In the genomic region with DNA sequence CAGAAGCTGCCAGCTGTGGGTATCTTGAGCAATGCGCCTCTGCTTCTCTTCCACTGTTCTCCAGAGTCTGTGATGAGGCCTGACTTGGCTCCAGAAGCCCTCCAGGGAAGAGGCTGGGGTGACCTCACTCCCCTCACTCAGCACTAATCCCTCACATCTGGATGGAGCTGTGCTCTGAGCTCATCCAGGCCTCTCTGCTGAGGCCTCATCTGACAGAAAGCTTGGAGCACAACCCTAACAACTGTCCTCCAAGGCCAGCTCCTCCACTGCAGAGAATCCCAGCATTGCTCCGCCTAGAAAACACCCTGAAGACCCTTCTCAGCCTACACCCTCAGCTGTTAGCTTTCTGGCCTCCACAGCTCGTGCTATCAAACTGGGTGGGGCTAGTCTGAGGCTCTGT, we compare ENCODE assay signal across 19 mouse cellular contexts. TPM values are rescaled to one million over a fixed set of nuclear protein-coding genes. Genes with fewer than 3 reads are reported as not detected.
DNase-seq lines count a peak whose midpoint lies in the region; ATAC-seq and TF ChIP-seq lines count a peak whose summit lies in the region.
"Not testable (repeated sequence)": the region's sequence is repeated elsewhere in the genome, so short reads cannot be mapped to it uniquely, and the experiment has no call there.
"Had no signal": no experiment of that assay in that cellular context is flagged by ENCODE, and none has a peak within 500 bp of the region (broad histone marks: within the 10 kb centered on the region; RNA-seq: fewer than 3 reads in every experiment).

No protein-coding gene starts in this region.

- H3K36me3 ChIP-seq in heart, embryonic 15.5 days; intestine, embryonic 15.5 days; limb, embryonic 14.5 days (ENCODE audit: control insufficient read depth, insufficient read depth, low read length); lung, embryonic 16.5 days (ENCODE audit: control insufficient read depth, insufficient read depth, low read length); stomach, embryonic 14.5 days (ENCODE audit: control insufficient read depth, insufficient read depth, low read length); stomach, postnatal 0 days (ENCODE audit: control insufficient read depth, insufficient read depth, low read length): not testable (repeated sequence)

- peak; percentile 55; the same call in 1 of the 2 replicates for ATAC-seq in heart, embryonic 15.5 days (replicated peaks; ENCODE audit: insufficient number of reproducible peaks, insufficient read depth, low FRiP score, low read depth)
- peak; percentile 47 for ATAC-seq in intestine, embryonic 15.5 days
- ATAC-seq in limb, embryonic 14.5 days (ENCODE audit: low FRiP score, low read depth) = peak; percentile 84
- peak; percentile 60 for ATAC-seq in lung, embryonic 16.5 days (ENCODE audit: low read depth)
- peak; percentile 83; the same call in 1 of the 2 replicates for ATAC-seq in stomach, embryonic 14.5 days (ENCODE audit: insufficient number of reproducible peaks, insufficient read depth, low FRiP score, low read depth)
- ATAC-seq in stomach, postnatal 0 days (ENCODE audit: low FRiP score, low TSS enrichment) = peak; percentile 79

- DNase-seq in limb, embryonic 14.5 days (ENCODE audit: low spot score); stomach, postnatal 0 days (ENCODE audit: low spot score): not testable (repeated sequence)

- not testable (repeated sequence) for H3K4me3 ChIP-seq in heart, embryonic 15.5 days; intestine, embryonic 15.5 days (replicated peaks); limb, embryonic 14.5 days (replicated peaks; ENCODE audit: low read length); lung, embryonic 16.5 days (ENCODE audit: low read length); stomach, embryonic 14.5 days (ENCODE audit: low read depth, low read length); stomach, postnatal 0 days (ENCODE audit: low read depth, low read length)

- H3K9ac ChIP-seq in heart, embryonic 15.5 days; intestine, embryonic 15.5 days; limb, embryonic 14.5 days (ENCODE audit: low read depth, low read length, severe bottlenecking); lung, embryonic 16.5 days (ENCODE audit: low read length); stomach, embryonic 14.5 days (replicated peaks; ENCODE audit: low read depth, low read length); stomach, postnatal 0 days (ENCODE audit: low read length): not testable (repeated sequence)

- not testable (repeated sequence) for TF ChIP-seq EP300 in stomach, postnatal 0 days (optimal IDR thresholded peaks at IDR 0.05)

- H3K4me2 ChIP-seq in heart, embryonic 15.5 days; intestine, embryonic 15.5 days (replicated peaks); limb, embryonic 14.5 days (replicated peaks; ENCODE audit: low read depth, low read length, severe bottlenecking); lung, embryonic 16.5 days (ENCODE audit: low read depth, low read length); stomach, embryonic 14.5 days (replicated peaks; ENCODE audit: low read depth, low read length); stomach, postnatal 0 days (replicated peaks; ENCODE audit: low read depth): not testable (repeated sequence)

- WGBS in heart, embryonic 15.5 days = no CpG with 5 or more reads among the region's 3 CpGs
- no CpG with 5 or more reads among the region's 3 CpGs for WGBS in intestine, embryonic 15.5 days
- WGBS in limb, embryonic 14.5 days = no CpG with 5 or more reads among the region's 3 CpGs
- no CpG with 5 or more reads among the region's 3 CpGs for WGBS in lung, embryonic 16.5 days
- no CpG with 5 or more reads among the region's 3 CpGs for WGBS in stomach, embryonic 14.5 days
- WGBS in stomach, postnatal 0 days = no CpG with 5 or more reads among the region's 3 CpGs

- TF ChIP-seq POLR2A in limb, embryonic 14.5 days (IDR thresholded peaks at IDR 0.05; ENCODE audit: borderline replicate concordance, extremely low read depth, insufficient read depth, insufficient read length) = not testable (repeated sequence)

- not testable (repeated sequence) for TF ChIP-seq CTCF in stomach, postnatal 0 days (IDR thresholded peaks at IDR 0.05; ENCODE audit: low read depth)

- H3K4me1 ChIP-seq in heart, embryonic 15.5 days (replicated peaks); intestine, embryonic 15.5 days (replicated peaks); limb, embryonic 14.5 days (ENCODE audit: control insufficient read depth, insufficient read depth, low read length); lung, embryonic 16.5 days (replicated peaks; ENCODE audit: control insufficient read depth, insufficient read depth, low read length); stomach, embryonic 14.5 days (ENCODE audit: control insufficient read depth, insufficient read depth, low read length); stomach, postnatal 0 days (replicated peaks; ENCODE audit: control insufficient read depth, insufficient read depth): not testable (repeated sequence)

- not testable (repeated sequence) for H3K9me3 ChIP-seq in heart, embryonic 15.5 days (replicated peaks); intestine, embryonic 15.5 days; limb, embryonic 14.5 days (ENCODE audit: control insufficient read depth, low read length); lung, embryonic 16.5 days (ENCODE audit: control insufficient read depth, low read length); stomach, embryonic 14.5 days (ENCODE audit: control insufficient read depth, low read depth, low read length); stomach, postnatal 0 days (ENCODE audit: control insufficient read depth, low read length)

- not testable (repeated sequence) for H3K27me3 ChIP-seq in heart, embryonic 15.5 days; intestine, embryonic 15.5 days (replicated peaks); limb, embryonic 14.5 days (ENCODE audit: control insufficient read depth, insufficient read depth, low read length); lung, embryonic 16.5 days (ENCODE audit: control insufficient read depth, insufficient read depth, low read depth, low read length); stomach, embryonic 14.5 days (ENCODE audit: control insufficient read depth, insufficient read depth, low read length); stomach, postnatal 0 days (ENCODE audit: control insufficient read depth, insufficient read depth, low read length)

- H3K27ac ChIP-seq in heart, embryonic 15.5 days; intestine, embryonic 15.5 days; limb, embryonic 14.5 days (replicated peaks; ENCODE audit: low read depth, low read length); lung, embryonic 16.5 days (ENCODE audit: low read length); stomach, embryonic 14.5 days (ENCODE audit: low read length); stomach, postnatal 0 days (replicated peaks): not testable (repeated sequence)

RNA-seq across cellular contexts. Expression of a gene that starts 8.1 kb away (rescaled TPM):
- polyA plus RNA-seq in heart, embryonic 15.5 days (2015; fragmentation: Nextera tagmentation; extraction: Ambion mirVana) = 17.0 and 23.9 TPM in 2 replicates
- polyA plus RNA-seq in intestine, embryonic 15.5 days (2015; fragmentation: Nextera tagmentation; extraction: Ambion mirVana) = 22.4 and 24.3 TPM in 2 replicates
- 26.5 and 29.0 TPM in 2 replicates for polyA plus RNA-seq in limb, embryonic 14.5 days (2012; rRNA removed)
- polyA plus RNA-seq in limb, embryonic 14.5 days (2014; fragmentation: Nextera tagmentation; extraction: Ambion mirVana) = 42.6 and 49.9 TPM in 2 replicates
- 101 and 114 TPM in 2 replicates for polyA plus RNA-seq in lung, embryonic 16.5 days (2015; fragmentation: Nextera tagmentation; extraction: Ambion mirVana)
- 36.3 and 40.2 TPM in 2 replicates for polyA plus RNA-seq in stomach, embryonic 14.5 days (2014; fragmentation: Nextera tagmentation; extraction: Ambion mirVana)
- 77.5 and 113 TPM in 2 replicates for polyA plus RNA-seq in stomach, postnatal 0 days (2015; fragmentation: Nextera tagmentation; extraction: Ambion mirVana)
- polyA plus RNA-seq: G1E, Patski had no signal

RNA-seq across cellular contexts. Expression of a gene that starts 32.8 kb away (rescaled TPM):
- 15.8 and 21.7 TPM in 2 replicates for polyA plus RNA-seq in heart, embryonic 15.5 days (2015; fragmentation: Nextera tagmentation; extraction: Ambion mirVana)
- 47.1 and 59.1 TPM in 2 replicates for polyA plus RNA-seq in intestine, embryonic 15.5 days (2015; fragmentation: Nextera tagmentation; extraction: Ambion mirVana)
- polyA plus RNA-seq in limb, embryonic 14.5 days (2012; rRNA removed) = 6.0 and 8.4 TPM in 2 replicates
- polyA plus RNA-seq in limb, embryonic 14.5 days (2014; fragmentation: Nextera tagmentation; extraction: Ambion mirVana) = 47.7 and 56.8 TPM in 2 replicates
- polyA plus RNA-seq in lung, embryonic 16.5 days (2015; fragmentation: Nextera tagmentation; extraction: Ambion mirVana) = 48.8 and 50.5 TPM in 2 replicates
- 46.0 and 70.5 TPM in 2 replicates for polyA plus RNA-seq in stomach, embryonic 14.5 days (2014; fragmentation: Nextera tagmentation; extraction: Ambion mirVana)
- 94.4 and 103 TPM in 2 replicates for polyA plus RNA-seq in stomach, postnatal 0 days (2015; fragmentation: Nextera tagmentation; extraction: Ambion mirVana)

RNA-seq across cellular contexts. Expression of a gene that starts 47.0 kb away (rescaled TPM):
- polyA plus RNA-seq in heart, embryonic 15.5 days (2015; fragmentation: Nextera tagmentation; extraction: Ambion mirVana) = not detected in 2 replicates
- not detected in 2 replicates for polyA plus RNA-seq in intestine, embryonic 15.5 days (2015; fragmentation: Nextera tagmentation; extraction: Ambion mirVana)
- polyA plus RNA-seq in limb, embryonic 14.5 days (2012; rRNA removed) = not detected in 2 replicates
- polyA plus RNA-seq in limb, embryonic 14.5 days (2014; fragmentation: Nextera tagmentation; extraction: Ambion mirVana) = not detected in 2 replicates
- not detected in 2 replicates for polyA plus RNA-seq in lung, embryonic 16.5 days (2015; fragmentation: Nextera tagmentation; extraction: Ambion mirVana)
- polyA plus RNA-seq in stomach, embryonic 14.5 days (2014; fragmentation: Nextera tagmentation; extraction: Ambion mirVana) = not detected in 2 replicates
- not detected in 2 replicates for polyA plus RNA-seq in stomach, postnatal 0 days (2015; fragmentation: Nextera tagmentation; extraction: Ambion mirVana)
- polyA plus RNA-seq: embryonic facial prominence, embryonic 11.5 days; embryonic facial prominence, embryonic 15.5 days; forebrain, embryonic 11.5 days; forebrain, embryonic 14.5 days; forebrain, postnatal 0 days; frontal cortex, adult 2 months; G1E; heart, embryonic 11.5 days; heart, embryonic 14.5 days; hindbrain, embryonic 11.5 days; hindbrain, embryonic 14.5 days; hindbrain, postnatal 0 days; Patski had no signal

RNA-seq across cellular contexts. Expression of a gene that starts 47.7 kb away (rescaled TPM):
- polyA plus RNA-seq in heart, embryonic 15.5 days (2015; fragmentation: Nextera tagmentation; extraction: Ambion mirVana) = not detected in 2 replicates
- polyA plus RNA-seq in intestine, embryonic 15.5 days (2015; fragmentation: Nextera tagmentation; extraction: Ambion mirVana) = 0.29 TPM in 1 of 2 replicates, not detected in the other
- not detected in 2 replicates for polyA plus RNA-seq in limb, embryonic 14.5 days (2012; rRNA removed)
- not detected in 2 replicates for polyA plus RNA-seq in limb, embryonic 14.5 days (2014; fragmentation: Nextera tagmentation; extraction: Ambion mirVana)
- not detected in 2 replicates for polyA plus RNA-seq in lung, embryonic 16.5 days (2015; fragmentation: Nextera tagmentation; extraction: Ambion mirVana)
- polyA plus RNA-seq in stomach, embryonic 14.5 days (2014; fragmentation: Nextera tagmentation; extraction: Ambion mirVana) = not detected in 2 replicates
- not detected in 2 replicates for polyA plus RNA-seq in stomach, postnatal 0 days (2015; fragmentation: Nextera tagmentation; extraction: Ambion mirVana)
- polyA plus RNA-seq: embryonic facial prominence, embryonic 11.5 days; embryonic facial prominence, embryonic 15.5 days; forebrain, embryonic 11.5 days; forebrain, embryonic 14.5 days; forebrain, postnatal 0 days; frontal cortex, adult 2 months; G1E; heart, embryonic 11.5 days; heart, embryonic 14.5 days; hindbrain, embryonic 11.5 days; hindbrain, embryonic 14.5 days; hindbrain, postnatal 0 days; Patski had no signal

RNA-seq across cellular contexts. Expression of a gene that starts 56.0 kb away (rescaled TPM):
- polyA plus RNA-seq in heart, embryonic 15.5 days (2015; fragmentation: Nextera tagmentation; extraction: Ambion mirVana) = 0.43 and 0.82 TPM in 2 replicates
- polyA plus RNA-seq in intestine, embryonic 15.5 days (2015; fragmentation: Nextera tagmentation; extraction: Ambion mirVana) = 0.84 and 1.4 TPM in 2 replicates
- 6.8 and 8.0 TPM in 2 replicates for polyA plus RNA-seq in limb, embryonic 14.5 days (2012; rRNA removed)
- polyA plus RNA-seq in limb, embryonic 14.5 days (2014; fragmentation: Nextera tagmentation; extraction: Ambion mirVana) = 0.63 and 1.6 TPM in 2 replicates
- 1.0 TPM in 2 replicates for polyA plus RNA-seq in lung, embryonic 16.5 days (2015; fragmentation: Nextera tagmentation; extraction: Ambion mirVana)
- 0.97 and 1.4 TPM in 2 replicates for polyA plus RNA-seq in stomach, embryonic 14.5 days (2014; fragmentation: Nextera tagmentation; extraction: Ambion mirVana)
- 0.51 and 1.1 TPM in 2 replicates for polyA plus RNA-seq in stomach, postnatal 0 days (2015; fragmentation: Nextera tagmentation; extraction: Ambion mirVana)
- polyA plus RNA-seq: G1E, Patski had no signal
